Mouse (Mus musculus) heart, embryonic 10.5 days (tissue): ENCODE results near the gene Defb5. TPM values are rescaled to one million over a fixed set of nuclear protein-coding genes. Genes with fewer than 3 reads are reported as not detected.
"Not testable (repeated sequence)": the region's sequence is repeated elsewhere in the genome, so short reads cannot be mapped to it uniquely, and the experiment has no call there.

Experiments
- DNase-seq: peaks from one replicate; pipeline ENCODE4 v3.0.0-alpha.2; 2017; ENCODE audit warnings: low spot score
- H3K27ac ChIP-seq: fragments of 300-500 bp; sonication (generic); 2 replicates; pipeline ENCODE4 v1.5.1; 2016; ENCODE audit warnings: mild to moderate bottlenecking
- H3K27me3 ChIP-seq: fragments of 300-500 bp; sonication (generic); 2 replicates; pipeline ENCODE4 v1.6.1; 2016; ENCODE audit warnings: mild to moderate bottlenecking; ENCODE audit not compliant: poor library complexity, insufficient read depth, severe bottlenecking
- H3K36me3 ChIP-seq: fragments of 300-500 bp; sonication (generic); 2 replicates; pipeline ENCODE4 v1.6.1; 2016; ENCODE audit warnings: mild to moderate bottlenecking, moderate library complexity
- H3K4me1 ChIP-seq: fragments of 300-500 bp; sonication (generic); 2 replicates; pipeline ENCODE4 v1.6.1; 2016; ENCODE audit warnings: mild to moderate bottlenecking
- H3K4me3 ChIP-seq: fragments of 300-500 bp; sonication (generic); 2 replicates; pipeline ENCODE4 v1.5.1; 2016; ENCODE audit warnings: mild to moderate bottlenecking, moderate library complexity
- H3K9me3 ChIP-seq: fragments of 300-500 bp; sonication (generic); 2 replicates; pipeline ENCODE4 v1.6.1; 2016; ENCODE audit warnings: mild to moderate bottlenecking, moderate library complexity
- WGBS: fragments of 180-500 bp; shearing (Covaris S2); methylation state at CpG from one replicate; pipeline ENCODE4 v1.1.7; 2016; 5-methylcytosine and 5-hydroxymethylcytosine counted together
- polyA plus RNA-seq: library from polyadenylated mRNA; unstranded; fragments of >200 nt; fragmentation: Nextera tagmentation; extraction: Ambion mirVana; gene quantifications from 2 replicates; pipeline ENCODE4 v1.2.1, GENCODE M21; 2016

Gene Defb5
- not detected in 2 replicates for polyA plus RNA-seq

DNA sequence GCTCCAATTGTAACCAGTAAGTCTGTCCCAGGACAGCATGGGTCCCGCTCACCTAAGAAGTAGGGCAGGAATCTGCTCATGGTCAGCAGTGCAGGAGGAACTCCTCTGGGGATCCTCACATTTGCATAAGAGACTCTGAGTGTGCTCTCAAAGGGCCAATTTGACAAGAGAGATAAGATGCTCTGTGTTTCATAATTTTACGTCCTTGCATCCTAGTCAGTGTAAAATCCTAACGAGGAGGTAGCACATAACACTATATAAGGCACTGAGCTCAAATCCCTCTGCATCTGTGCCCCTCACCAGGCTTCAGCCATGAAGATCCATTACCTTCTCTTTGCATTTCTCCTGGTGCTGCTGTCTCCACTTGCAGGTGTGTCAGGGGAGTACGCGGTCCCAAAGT, at the start of gene Defb5:
Gene Defb5, plus strand, starts transcription at position 301 of the 400 bp plus-strand sequence.
- no peaks in the 10 kb centered on the region for H3K27me3 ChIP-seq
- no peak for DNase-seq
- no peak within 1 kb of the TSS for H3K4me3 ChIP-seq
- H3K9me3 ChIP-seq, result no peaks in the 10 kb centered on the region
- 83% methylated on average over 5 of the region's 5 CpGs for WGBS
- no peaks in the 10 kb centered on the region for H3K36me3 ChIP-seq
- H3K4me1 ChIP-seq, result no peaks in the 10 kb centered on the region
- no peak within 1 kb of the TSS for H3K27ac ChIP-seq

GRCm38 (mm10) chr8:19225161-19225560, 22.2 kb upstream of the Defb5 start, which contains the start of gene Defb6:
TSS of gene Defb6 (plus strand) at chr8:19225478.
- 67% methylated on average over 1 of the region's 1 CpGs for WGBS
- Histone ChIP-seq H3K27ac (no peak within 1 kb of the TSS), H3K9me3 (0 out of 2 replicates have a peak, but pooled peaks cover 5% of the 10 kb centered on the region), H3K4me1 (no peaks in the 10 kb centered on the region), H3K27me3 (no peaks in the 10 kb centered on the region), H3K36me3 (no peaks in the 10 kb centered on the region), H3K4me3 (no peak within 1 kb of the TSS)
- no peak for DNase-seq

DNA sequence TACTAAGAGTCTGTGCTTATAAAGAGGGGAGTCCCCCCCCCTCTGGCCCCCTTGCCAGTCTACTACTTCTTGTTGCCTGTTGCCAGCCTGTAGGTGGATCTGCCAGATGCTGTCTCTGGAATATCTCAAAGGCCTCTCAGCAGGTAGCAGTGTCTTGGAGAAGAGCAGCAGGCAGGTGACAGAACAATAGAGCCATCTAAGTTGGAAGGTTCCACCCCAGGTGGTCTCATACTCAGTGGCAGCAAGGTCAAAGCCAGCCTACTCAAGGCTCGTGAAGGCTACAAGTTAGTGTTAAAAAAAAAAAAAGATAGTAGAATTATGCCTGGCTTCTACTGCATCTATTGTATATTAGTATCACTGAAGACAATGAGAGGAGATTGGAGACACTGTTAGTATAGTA, 9.3 kb upstream of the Defb5 start:
- Histone ChIP-seq H3K4me1 (no peaks in the 10 kb centered on the region), H3K4me3 (no peak overlapping the region), H3K27me3 (no peaks in the 10 kb centered on the region), H3K36me3 (no peaks in the 10 kb centered on the region), H3K27ac (no peak overlapping the region), H3K9me3 (no peaks in the 10 kb centered on the region)
- WGBS, result 59% methylated on average over 1 of the region's 1 CpGs
- DNase-seq, result no peak

DNA sequence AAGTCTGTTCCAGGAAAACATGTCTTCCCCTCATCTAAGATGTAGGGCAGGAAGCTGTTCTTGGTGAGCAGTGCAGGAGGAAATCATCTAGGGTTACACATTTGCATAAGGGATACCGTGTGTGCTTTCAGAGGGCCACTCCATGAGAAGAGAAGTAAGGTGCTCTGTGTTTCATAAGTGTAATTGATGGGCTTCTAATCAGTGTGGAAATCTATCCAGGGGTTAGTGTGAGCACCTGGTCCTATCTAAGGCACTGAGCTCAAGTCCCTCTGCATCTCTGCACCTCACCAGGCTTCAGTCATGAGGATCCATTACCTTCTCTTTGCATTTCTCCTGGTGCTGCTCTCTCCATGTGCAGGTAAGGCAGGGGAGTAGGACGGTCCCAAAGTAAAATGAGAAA, 7.8 kb upstream of the Defb5 start, which contains the start of gene Defb46:
Gene Defb46, plus strand, starts transcription at position 301 of the 400 bp plus-strand sequence.
- Histone ChIP-seq H3K36me3 (no peaks in the 10 kb centered on the region), H3K9me3 (no peaks in the 10 kb centered on the region), H3K27me3 (no peaks in the 10 kb centered on the region), H3K4me3 (no peak within 1 kb of the TSS), H3K4me1 (no peaks in the 10 kb centered on the region), H3K27ac (no peak within 1 kb of the TSS)
- 72% methylated on average over 2 of the region's 2 CpGs for WGBS
- no peak for DNase-seq

DNA sequence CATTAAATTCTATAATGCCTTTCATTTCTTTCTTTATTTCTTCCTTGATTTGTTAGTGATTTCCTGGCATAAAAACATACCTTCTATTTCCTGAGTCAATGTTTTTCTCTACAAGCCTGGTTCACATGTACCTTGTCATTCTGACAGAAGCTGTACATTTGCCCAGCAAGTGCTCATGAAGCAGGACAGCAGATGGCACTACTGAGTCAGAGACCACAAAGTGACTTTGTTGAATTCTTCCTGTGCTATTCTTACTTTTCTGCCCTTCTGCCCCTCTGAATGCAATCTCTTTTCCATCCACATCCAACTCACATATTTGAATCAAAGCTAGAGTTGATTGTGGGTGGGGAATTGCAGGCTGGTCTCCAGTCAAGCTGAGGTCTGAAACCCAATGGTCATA, 10.8 kb downstream of the Defb5 start:
- 0 out of 2 replicates have a peak, but pooled peaks cover 2% of the 10 kb centered on the region for H3K9me3 ChIP-seq
- H3K36me3 ChIP-seq, result no peaks in the 10 kb centered on the region

DNA sequence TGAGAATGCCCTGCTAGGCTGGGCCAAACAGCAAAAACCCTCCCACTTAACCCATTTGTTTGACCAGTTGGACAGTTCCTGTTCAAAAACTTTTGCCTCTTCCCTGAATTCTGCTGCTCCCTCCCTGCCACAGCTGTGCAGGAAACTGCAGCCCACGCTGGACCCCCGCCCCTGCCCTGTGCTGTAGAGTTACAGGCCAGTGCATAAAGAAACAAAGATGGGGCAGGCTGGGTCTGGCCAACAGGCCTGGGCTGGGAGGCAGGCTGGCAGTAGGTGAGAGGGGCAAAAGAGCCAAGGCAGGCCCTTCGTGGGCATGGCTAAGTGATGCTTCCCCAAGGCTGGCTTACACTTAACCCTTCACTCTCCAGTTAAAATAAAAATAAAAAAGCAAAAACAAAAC, 12.3 kb downstream of the Defb5 start:
- 56% methylated on average over 3 of the region's 3 CpGs for WGBS
- H3K36me3 ChIP-seq, result no peaks in the 10 kb centered on the region
- H3K9me3 ChIP-seq, result 0 out of 2 replicates have a peak, but pooled peaks cover 2% of the 10 kb centered on the region
- DNase-seq, result no peak
- H3K27me3 ChIP-seq, result no peaks in the 10 kb centered on the region
- H3K27ac ChIP-seq, result no peak overlapping the region
- H3K4me3 ChIP-seq, result no peak overlapping the region
- no peaks in the 10 kb centered on the region for H3K4me1 ChIP-seq

More for the DNA sequence above, 10.8 kb downstream of the Defb5 start:
- Histone ChIP-seq H3K4me1 (no peaks in the 10 kb centered on the region), H3K4me3 (no peak overlapping the region), H3K27ac (no peak overlapping the region), H3K27me3 (no peaks in the 10 kb centered on the region)
- DNase-seq, result no peak

- not testable (repeated sequence) for H3K9me3 ChIP-seq, H3K36me3 ChIP-seq, H3K27ac ChIP-seq, H3K4me1 ChIP-seq, H3K4me3 ChIP-seq, DNase-seq, H3K27me3 ChIP-seq
- WGBS, result 58% methylated on average over 2 of the region's 2 CpGs
These were observed 45.7 kb downstream of the Defb5 start, which contains the start of gene Defb3 for GRCm38 (mm10) chr8:19293060-19293459. TSS of gene Defb3 (plus strand) at chr8:19293360.

DNA sequence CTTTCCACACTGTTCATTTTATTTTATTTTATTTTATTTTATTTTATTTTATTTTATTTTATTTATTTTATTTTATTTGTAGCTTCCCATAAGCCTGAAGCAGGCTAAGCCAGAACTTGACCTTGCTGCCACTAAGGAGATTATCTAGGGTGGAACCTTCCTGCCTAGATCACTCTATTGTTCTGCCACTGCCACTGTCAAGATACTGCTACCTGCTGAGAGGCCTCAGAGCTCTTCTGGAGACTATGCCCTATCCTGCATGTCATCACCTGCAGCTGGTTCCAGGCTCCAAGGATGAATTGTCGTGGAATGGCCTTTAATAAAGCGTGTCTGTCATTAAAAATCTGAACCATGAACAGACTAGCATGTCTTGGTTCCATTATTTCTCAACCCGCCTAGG, 51.0 kb downstream of the Defb5 start:
- H3K36me3 ChIP-seq, H3K27ac ChIP-seq, H3K4me1 ChIP-seq, H3K4me3 ChIP-seq, H3K27me3 ChIP-seq, DNase-seq, H3K9me3 ChIP-seq: not testable (repeated sequence)
- 50% methylated on average over 3 of the region's 3 CpGs for WGBS

Other genes with a start within 250 kb of the Defb5 start
- gene Defb38, start 221.0 kb upstream of the Defb5 start, polyA plus RNA-seq, result not detected in 2 replicates
- gene Defb39, start 182.8 kb upstream of the Defb5 start, polyA plus RNA-seq, result not detected in 2 replicates
- gene Defb12, start 132.7 kb upstream of the Defb5 start, polyA plus RNA-seq, result not detected in 2 replicates
- not detected in 2 replicates for gene Defb34, start 123.8 kb upstream of the Defb5 start, polyA plus RNA-seq
- gene Gm45826, start 106.8 kb upstream of the Defb5 start, polyA plus RNA-seq, result not detected in 2 replicates
- gene Defb14, start 53.2 kb upstream of the Defb5 start, polyA plus RNA-seq, result not detected in 2 replicates
- not detected in 2 replicates for gene Defb4, start 48.9 kb upstream of the Defb5 start, polyA plus RNA-seq
- not detected in 2 replicates for gene Defb6, start 22.1 kb upstream of the Defb5 start, polyA plus RNA-seq
- gene Defb46, start 7.7 kb upstream of the Defb5 start, polyA plus RNA-seq, result not detected in 2 replicates
- not detected in 2 replicates for gene Defb3, start 45.8 kb downstream of the Defb5 start, polyA plus RNA-seq
- not detected in 2 replicates for gene Defb8, start 200.0 kb downstream of the Defb5 start, polyA plus RNA-seq
- gene Defb7, start 247.5 kb downstream of the Defb5 start, polyA plus RNA-seq, result not detected in 2 replicates